Mouse (Mus musculus) forebrain, embryonic 10.5 days (tissue): ENCODE measurements at regions not wholly inside any gene's neighbourhood (a gene's known extent, or its start where the extent isn't known, plus 50 kb on each side); places are given as distances from the start of the nearest gene placed in this dataset.
"Not testable (repeated sequence)": the region's sequence is repeated elsewhere in the genome, so short reads cannot be mapped to it uniquely, and the experiment has no call there.

Source experiments
- DNase-seq: peaks from one replicate; pipeline ENCODE4 v3.0.0-alpha.2; 2017; ENCODE audit warnings: low spot score; ENCODE audit errors: extremely low spot score
- H3K27ac ChIP-seq: fragments of 300-500 bp; sonication (generic); 2 replicates; pipeline ENCODE4 v1.5.1; 2016; ENCODE audit warnings: mild to moderate bottlenecking
- H3K27me3 ChIP-seq: fragments of 300-500 bp; sonication (generic); 2 replicates; pipeline ENCODE4 v1.6.1; 2016; ENCODE audit warnings: mild to moderate bottlenecking; ENCODE audit not compliant: poor library complexity, severe bottlenecking
- H3K36me3 ChIP-seq: fragments of 300-500 bp; sonication (generic); replicated peaks from 2 replicates; pipeline ENCODE4 v1.6.1; 2016; ENCODE audit warnings: mild to moderate bottlenecking, moderate library complexity
- H3K4me1 ChIP-seq: fragments of 300-500 bp; sonication (generic); 2 replicates; pipeline ENCODE4 v1.6.1; 2016
- H3K4me3 ChIP-seq: fragments of 300-500 bp; sonication (generic); 2 replicates; pipeline ENCODE4 v1.5.1; 2016; ENCODE audit warnings: mild to moderate bottlenecking, moderate library complexity
- H3K9me3 ChIP-seq: fragments of 300-500 bp; sonication (generic); 2 replicates; pipeline ENCODE4 v1.6.1; 2016; ENCODE audit warnings: mild to moderate bottlenecking, moderate library complexity
- WGBS: fragments of 180-500 bp; shearing (Covaris S2); methylation state at CpG from one replicate; pipeline ENCODE4 v1.1.7; 2016; 5-methylcytosine and 5-hydroxymethylcytosine counted together

- Histone ChIP-seq H3K27me3 (no peaks in the 10 kb centered on the region), H3K36me3 (no peaks in the 10 kb centered on the region), H3K4me1 (peaks cover 6% of the 10 kb centered on the region; the same call in 1 of the 2 replicates), H3K9me3 (no peaks in the 10 kb centered on the region), H3K27ac (no peak overlapping the region), H3K4me3 (no peak overlapping the region)
- 74% methylated on average over 7 of the region's 7 CpGs for WGBS
- no peak for DNase-seq
Observed at GRCm38 (mm10) chr14:102216581-102217368, 487.0 kb downstream of the Lmo7 start.

GRCm38 (mm10) chr14:102215267-102215964 is 485.7 kb downstream of the Lmo7 start:
- Histone ChIP-seq H3K4me3 (no peak overlapping the region), H3K9me3 (no peaks in the 10 kb centered on the region), H3K36me3 (no peaks in the 10 kb centered on the region), H3K27ac (no peak overlapping the region), H3K4me1 (peaks cover 6% of the 10 kb centered on the region; the same call in 1 of the 2 replicates), H3K27me3 (no peaks in the 10 kb centered on the region)
- WGBS, result 78% methylated on average over 3 of the region's 4 CpGs
- no peak for DNase-seq

GRCm38 (mm10) chr14:102212079-102212478 is 482.3 kb downstream of the Lmo7 start:
- peaks cover 6% of the 10 kb centered on the region; the same call in 1 of the 2 replicates for H3K4me1 ChIP-seq
- no peak overlapping the region for H3K27ac ChIP-seq
- DNase-seq, result no peak
- 89% methylated on average over 2 of the region's 2 CpGs for WGBS
- H3K9me3 ChIP-seq, result no peaks in the 10 kb centered on the region
- no peak overlapping the region for H3K4me3 ChIP-seq
- H3K27me3 ChIP-seq, result no peaks in the 10 kb centered on the region
- no peaks in the 10 kb centered on the region for H3K36me3 ChIP-seq

GRCm38 (mm10) chr14:102204881-102205671 is 475.3 kb downstream of the Lmo7 start:
- Histone ChIP-seq H3K9me3 (no peaks in the 10 kb centered on the region), H3K27ac (no peak overlapping the region), H3K4me3 (no peak overlapping the region), H3K4me1 (no peaks in the 10 kb centered on the region), H3K36me3 (no peaks in the 10 kb centered on the region), H3K27me3 (no peaks in the 10 kb centered on the region)
- WGBS, result 90% methylated on average over 10 of the region's 10 CpGs
- no peak for DNase-seq

GRCm38 (mm10) chr14:102199430-102199829 is 469.7 kb downstream of the Lmo7 start:
- Histone ChIP-seq H3K36me3 (no peaks in the 10 kb centered on the region), H3K27ac (no peak overlapping the region), H3K4me3 (no peak overlapping the region), H3K27me3 (no peaks in the 10 kb centered on the region), H3K9me3 (no peaks in the 10 kb centered on the region), H3K4me1 (no peaks in the 10 kb centered on the region)
- 91% methylated on average over 6 of the region's 6 CpGs for WGBS
- no peak for DNase-seq

GRCm38 (mm10) chr14:102190786-102191185 is 461.0 kb downstream of the Lmo7 start:
- WGBS, result 76% methylated on average over 1 of the region's 1 CpGs
- no peak for DNase-seq
- H3K4me3 ChIP-seq, result no peak overlapping the region
- no peaks in the 10 kb centered on the region for H3K27me3 ChIP-seq
- H3K27ac ChIP-seq, result no peak overlapping the region
- H3K36me3 ChIP-seq, result no peaks in the 10 kb centered on the region
- no peaks in the 10 kb centered on the region for H3K9me3 ChIP-seq
- no peaks in the 10 kb centered on the region for H3K4me1 ChIP-seq

- H3K36me3 ChIP-seq, result no peaks in the 10 kb centered on the region
- H3K4me1 ChIP-seq, result no peaks in the 10 kb centered on the region
- H3K27me3 ChIP-seq, result no peaks in the 10 kb centered on the region
- no peak overlapping the region for H3K27ac ChIP-seq
- H3K9me3 ChIP-seq, result no peaks in the 10 kb centered on the region
- H3K4me3 ChIP-seq, result no peak overlapping the region
- 88% methylated on average over 3 of the region's 3 CpGs for WGBS
- DNase-seq, result no peak
Observed at GRCm38 (mm10) chr14:102181269-102181668, 451.5 kb downstream of the Lmo7 start.

GRCm38 (mm10) chr14:102171775-102172174 is 442.0 kb downstream of the Lmo7 start:
- WGBS, result 85% methylated on average over 2 of the region's 2 CpGs
- DNase-seq, result no peak
- H3K4me3 ChIP-seq, result no peak overlapping the region
- no peaks in the 10 kb centered on the region for H3K27me3 ChIP-seq
- H3K36me3 ChIP-seq, result no peaks in the 10 kb centered on the region
- no peaks in the 10 kb centered on the region for H3K9me3 ChIP-seq
- no peak overlapping the region for H3K27ac ChIP-seq
- no peaks in the 10 kb centered on the region for H3K4me1 ChIP-seq

GRCm38 (mm10) chr14:102161291-102162284 is 431.8 kb downstream of the Lmo7 start:
- Histone ChIP-seq H3K4me3 (no peak overlapping the region), H3K27ac (no peak overlapping the region), H3K4me1 (no peaks in the 10 kb centered on the region), H3K27me3 (no peaks in the 10 kb centered on the region), H3K9me3 (no peaks in the 10 kb centered on the region), H3K36me3 (no peaks in the 10 kb centered on the region)
- WGBS, result 91% methylated on average over 3 of the region's 3 CpGs
- DNase-seq, result no peak

GRCm38 (mm10) chr14:102150410-102150809 is 420.7 kb downstream of the Lmo7 start:
- H3K9me3 ChIP-seq, H3K4me1 ChIP-seq, DNase-seq, H3K27ac ChIP-seq, H3K4me3 ChIP-seq, H3K36me3 ChIP-seq, H3K27me3 ChIP-seq: not testable (repeated sequence)
- WGBS, result 98% methylated on average over 4 of the region's 4 CpGs

- H3K4me3 ChIP-seq, result no peak overlapping the region
- H3K4me1 ChIP-seq, result no peaks in the 10 kb centered on the region
- H3K9me3 ChIP-seq, result no peaks in the 10 kb centered on the region
- no peaks in the 10 kb centered on the region for H3K27me3 ChIP-seq
- H3K27ac ChIP-seq, result no peak overlapping the region
- WGBS, result 36% methylated on average over 2 of the region's 2 CpGs
- DNase-seq, result no peak
- no peaks in the 10 kb centered on the region for H3K36me3 ChIP-seq
Observed at GRCm38 (mm10) chr14:102142720-102143119, 413.0 kb downstream of the Lmo7 start.

- Histone ChIP-seq H3K9me3 (no peaks in the 10 kb centered on the region), H3K4me1 (no peaks in the 10 kb centered on the region), H3K27me3 (no peaks in the 10 kb centered on the region), H3K27ac (no peak overlapping the region), H3K4me3 (no peak overlapping the region), H3K36me3 (no peaks in the 10 kb centered on the region)
- DNase-seq, result no peak
- 96% methylated on average over 1 of the region's 1 CpGs for WGBS
Observed at GRCm38 (mm10) chr14:102138936-102139335, 409.2 kb downstream of the Lmo7 start.
